ENCODE assay signal across 13 mouse cellular contexts in the genomic region with DNA sequence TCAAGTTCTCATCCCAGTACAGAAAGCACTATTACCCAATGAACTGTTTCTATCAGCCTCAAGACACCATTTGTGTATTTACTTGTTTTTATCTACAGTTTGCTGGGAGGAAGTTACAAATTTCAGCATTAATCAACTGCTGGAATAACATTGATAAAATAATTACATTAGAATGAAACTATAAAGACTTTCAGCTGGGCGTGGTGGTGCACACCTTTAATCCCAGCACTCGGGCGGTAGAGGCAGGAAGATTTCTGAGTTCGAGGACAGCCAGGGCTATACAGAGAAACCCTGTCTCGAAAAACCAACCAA. TPM values are rescaled to one million over a fixed set of nuclear protein-coding genes. Genes with fewer than 3 reads are reported as not detected.
A peak's percentile ranks its signal among the peaks of the same experiment; 100 is the strongest.
DNase-seq lines count a peak whose midpoint lies in the region; ATAC-seq and TF ChIP-seq lines count a peak whose summit lies in the region.
"Had no signal": no experiment of that assay in that cellular context is flagged by ENCODE, and none has a peak within 500 bp of the region (broad histone marks: within the 10 kb centered on the region; RNA-seq: fewer than 3 reads in every experiment).

No protein-coding gene starts in this region.

- 97% methylated on average over 5 of the region's 5 CpGs for WGBS in midbrain, embryonic 11.5 days
- WGBS in midbrain, postnatal 0 days = 95% methylated on average over 5 of the region's 5 CpGs

- no peak for TF ChIP-seq POLR2A in MEL (IDR thresholded peaks at IDR 0.05; ENCODE audit: control insufficient read depth in 1 of 2, insufficient read depth in 1 of 2, low read depth in 1 of 2, low read length in 2 of 2, poor library complexity in 1 of 2)

- TF ChIP-seq RAD21 in MEL (IDR thresholded peaks at IDR 0.05; ENCODE audit: low read depth, low read length) = no peak

- intact Hi-C loops in gastrocnemius, adult 2 months (cut with DNase I) = no loop called here

- TF ChIP-seq CTCF in gastrocnemius, adult 2 months (IDR thresholded peaks at IDR 0.05) = no peak
- TF ChIP-seq CTCF in midbrain, postnatal 0 days (IDR thresholded peaks at IDR 0.05) = no peak
- no peak for TF ChIP-seq CTCF in MEL (IDR thresholded peaks at IDR 0.05 in 2 of 3, conservative IDR thresholded peaks at IDR 0.05 in 1 of 3; ENCODE audit: control insufficient read depth in 1 of 3, insufficient read depth in 1 of 3, low read depth in 2 of 3, low read length in 3 of 3, poor library complexity in 1 of 3, severe bottlenecking in 1 of 3)

- no peak for ATAC-seq in midbrain, embryonic 11.5 days (ENCODE audit: low FRiP score)
- ATAC-seq in midbrain, postnatal 0 days (ENCODE audit: low FRiP score) = no peak
- ATAC-seq: hindbrain, postnatal 0 days; intestine, embryonic 16.5 days had no signal

- DNase-seq in gastrocnemius, adult 2 months = no peak
- DNase-seq in gastrocnemius, postnatal 25 days = no peak
- peak; percentile 19 for DNase-seq in midbrain, embryonic 11.5 days (ENCODE audit: low spot score, missing footprints)
- no peak for DNase-seq in midbrain, postnatal 0 days (ENCODE audit: low spot score)
- no peak for DNase-seq in MEL (ENCODE audit: low read depth, low spot score)
- DNase-seq in heart, adult 8-10 months (ENCODE audit: low spot score) = no peak
- DNase-seq: gastrocnemius, postnatal 10 days; heart, postnatal 4 days had no signal

- peaks cover 54% of the 10 kb centered on the region for H3K79me2 ChIP-seq in MEL (ENCODE audit: control insufficient read depth, insufficient read depth, low read length, poor library complexity)

- H3K4me3 ChIP-seq in gastrocnemius, adult 2 months = no peak overlapping the region
- H3K4me3 ChIP-seq in midbrain, embryonic 11.5 days (ENCODE audit: low read depth, low read length) = no peak overlapping the region
- no peak overlapping the region for H3K4me3 ChIP-seq in midbrain, postnatal 0 days (ENCODE audit: low read depth, low read length)
- no peak overlapping the region for H3K4me3 ChIP-seq in MEL (ENCODE audit: control insufficient read depth in 1 of 2, insufficient read depth in 1 of 2, low read depth in 2 of 2, low read length in 2 of 2)
- H3K4me3 ChIP-seq: forebrain, embryonic 10.5 days; heart, embryonic 13.5 days had no signal

- no peaks in the 10 kb centered on the region for H3K4me1 ChIP-seq in midbrain, embryonic 11.5 days (ENCODE audit: control insufficient read depth, insufficient read depth, low read length)
- no peaks in the 10 kb centered on the region for H3K4me1 ChIP-seq in midbrain, postnatal 0 days (ENCODE audit: insufficient read depth, low read length)
- H3K4me1 ChIP-seq in MEL (ENCODE audit: control insufficient read depth in 1 of 2, insufficient read depth in 2 of 2, low read length in 2 of 2) = peaks cover 2 to 13% of the 10 kb centered on the region in 2 experiments; a peak in 3 of 4 replicates
- H3K4me1 ChIP-seq: forebrain, embryonic 10.5 days had no signal

- H3K9ac ChIP-seq in midbrain, embryonic 11.5 days (ENCODE audit: low read length) = no peak overlapping the region
- H3K9ac ChIP-seq in midbrain, postnatal 0 days (replicated peaks; ENCODE audit: low read length, poor library complexity, severe bottlenecking) = no peak overlapping the region
- H3K9ac ChIP-seq in MEL (ENCODE audit: control insufficient read depth, low read depth, low read length, poor library complexity, severe bottlenecking) = no peak overlapping the region
- H3K9ac ChIP-seq: heart, embryonic 13.5 days; hindbrain, embryonic 14.5 days had no signal

- H3K27ac ChIP-seq in gastrocnemius, adult 2 months = peak overlapping the region; percentile 60; the same call in 1 of the 2 replicates
- H3K27ac ChIP-seq in midbrain, embryonic 11.5 days (ENCODE audit: low read depth, low read length) = no peak overlapping the region
- no peak overlapping the region for H3K27ac ChIP-seq in midbrain, postnatal 0 days (ENCODE audit: low read depth, low read length)
- 0 out of 2 replicates have a peak overlapping the region, but pooled peaks have one; percentile 7 for H3K27ac ChIP-seq in MEL (ENCODE audit: control insufficient read depth, low read depth, low read length)
- H3K27ac ChIP-seq: forebrain, embryonic 10.5 days; heart, embryonic 13.5 days; hindbrain, embryonic 14.5 days; hindbrain, postnatal 0 days had no signal

- H3K9me3 ChIP-seq in midbrain, embryonic 11.5 days (ENCODE audit: control insufficient read depth, low read length) = no peaks in the 10 kb centered on the region; the same call in 1 of the 2 replicates
- no peaks in the 10 kb centered on the region for H3K9me3 ChIP-seq in midbrain, postnatal 0 days (ENCODE audit: low read length)
- H3K9me3 ChIP-seq in MEL (replicated peaks; ENCODE audit: insufficient read depth, low read length) = no peaks in the 10 kb centered on the region
- H3K9me3 ChIP-seq: heart, embryonic 13.5 days had no signal

- no peaks in the 10 kb centered on the region for H3K27me3 ChIP-seq in midbrain, embryonic 11.5 days (ENCODE audit: control insufficient read depth, insufficient read depth, low read length)
- H3K27me3 ChIP-seq in midbrain, postnatal 0 days (ENCODE audit: insufficient read depth, low read length) = no peaks in the 10 kb centered on the region
- H3K27me3 ChIP-seq in MEL (ENCODE audit: control insufficient read depth in 1 of 2, insufficient read depth in 2 of 2, low read length in 2 of 2) = no peaks in the 10 kb centered on the region
- H3K27me3 ChIP-seq: heart, embryonic 13.5 days had no signal

- peak; percentile 59 to 67 for TF ChIP-seq EP300 in MEL (IDR thresholded peaks at IDR 0.05; ENCODE audit: low read depth in 1 of 2, low read length in 2 of 2)

- H3K36me3 ChIP-seq in midbrain, embryonic 11.5 days (ENCODE audit: control insufficient read depth, insufficient read depth, low read length) = peaks cover 4% of the 10 kb centered on the region
- H3K36me3 ChIP-seq in midbrain, postnatal 0 days (ENCODE audit: insufficient read depth, low read length) = 0 out of 2 replicates have a peak, but pooled peaks cover 5% of the 10 kb centered on the region
- H3K36me3 ChIP-seq in MEL (ENCODE audit: control insufficient read depth in 1 of 2, insufficient read depth in 2 of 2, low read length in 2 of 2) = peaks cover 6 to 19% of the 10 kb centered on the region in 2 experiments

- H3K4me2 ChIP-seq in midbrain, embryonic 11.5 days = no peak overlapping the region
- no peak overlapping the region for H3K4me2 ChIP-seq in midbrain, postnatal 0 days (ENCODE audit: low read depth, low read length, poor library complexity, severe bottlenecking)
- H3K4me2 ChIP-seq: heart, embryonic 13.5 days; hindbrain, embryonic 14.5 days had no signal

TF ChIP-seq in MEL, 35 proteins besides CTCF, POLR2A, EP300 and RAD21:
- TF ChIP-seq ZMIZ1 (IDR thresholded peaks at IDR 0.05; ENCODE audit: low read depth, low read length) (no peak), TAL1 (IDR thresholded peaks at IDR 0.05; ENCODE audit: low read length) (peak; percentile 26; the same call in 1 of the 2 replicates), GABPA (IDR thresholded peaks at IDR 0.05; ENCODE audit: low read depth, low read length) (no peak), MAX (IDR thresholded peaks at IDR 0.05; ENCODE audit: low read length) (no peak), GATA1 (IDR thresholded peaks at IDR 0.05; ENCODE audit: low read depth, low read length) (peak; percentile 61; the same call in 1 of the 2 replicates), NELFE (IDR thresholded peaks at IDR 0.05; ENCODE audit: low read depth, low read length) (no peak), SIN3A (IDR thresholded peaks at IDR 0.05; ENCODE audit: low read length) (no peak), POLR2AphosphoS2 (IDR thresholded peaks at IDR 0.05; ENCODE audit: low read length) (no peak), TCF12 (IDR thresholded peaks at IDR 0.05; ENCODE audit: low read depth, low read length) (0 out of 2 replicates have a peak, but pooled peaks have one; percentile 27), USF1 (IDR thresholded peaks at IDR 0.05; ENCODE audit: low read depth, low read length) (no peak), HCFC1 (IDR thresholded peaks at IDR 0.05; ENCODE audit: low read depth, low read length) (no peak)

RNA-seq across cellular contexts. Expression of a gene that starts 17.2 kb away (rescaled TPM):
- 10 to 100 TPM; 24.9 to 28.7 TPM for total RNA-seq in gastrocnemius, adult 2 months (2021)
- 10 to 100 TPM; 20.1 to 22.4 TPM for total RNA-seq in gastrocnemius, postnatal 25 days (2021)
- polyA plus RNA-seq in midbrain, embryonic 11.5 days (2014; fragmentation: Nextera tagmentation; extraction: Ambion mirVana) = 3.9 and 4.0 TPM in 2 replicates
- 16.5 and 18.0 TPM in 2 replicates for total RNA-seq in midbrain, postnatal 0 days (2014; rRNA removed)
- 1.8 and 2.7 TPM in 2 replicates for polyA plus RNA-seq in midbrain, postnatal 0 days (2015; fragmentation: Nextera tagmentation; extraction: Ambion mirVana)
- 14.4 and 16.9 TPM in 2 replicates for total RNA-seq in MEL (2012; rRNA removed)
- 10 to 100 TPM; 50.2 to 59.3 TPM for polyA plus RNA-seq in MEL (2012; ENCODE audit: insufficient read depth in 1 of 2, insufficient read length in 2 of 2, low read depth in 1 of 2, low replicate concordance in 2 of 2, missing spikeins in 1 of 2)
- 10 to 100 TPM; 14.1 to 19.5 (median 18.0) TPM for total RNA-seq in heart, adult 8-10 months (2022)

Comparison
In these comparisons a context has a peak if more than half of its experiments do, and no peak if none do; other contexts are left out.
1. H3K27ac ChIP-seq: peak in gastrocnemius, adult 2 months (single experiment) and MEL (single experiment); none in midbrain, embryonic 11.5 days (single experiment) and midbrain, postnatal 0 days (single experiment).